Mouse (Mus musculus) cerebellum, postnatal 4 days (tissue): ENCODE data around the gene Gm4340.
"Not testable (repeated sequence)": the region's sequence is repeated elsewhere in the genome, so short reads cannot be mapped to it uniquely, and the experiment has no call there.

Experiments
- DNase-seq, 2 experiments: peaks; one replicate each; pipeline ENCODE4 v3.0.0; 2022; ENCODE audit warnings: low spot score in 2 of 2, mixed read lengths in 1 of 2

Gene Gm4340

DNA sequence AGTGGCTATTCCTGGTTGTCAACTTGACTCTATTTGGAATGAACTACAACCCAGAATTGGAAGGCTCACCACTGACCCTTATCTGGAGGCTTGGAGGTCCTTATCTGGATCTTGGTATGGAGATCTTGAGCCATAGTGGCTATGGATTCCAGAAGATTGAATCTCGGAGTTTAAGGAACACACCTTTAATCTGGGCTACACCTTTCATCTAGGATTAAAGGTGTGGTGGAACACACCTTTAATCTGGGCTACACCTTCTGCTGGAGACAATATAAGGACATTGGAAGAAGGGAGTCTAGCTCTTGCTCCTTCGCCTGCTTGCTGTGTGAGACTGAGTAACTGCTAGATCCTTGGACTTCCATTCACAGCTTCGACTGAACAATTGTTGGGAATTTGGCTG, at the start of gene Gm4340:
Gene Gm4340 (plus strand): TSS at position 301 of the 400 bp plus-strand sequence.
- not testable (repeated sequence) for DNase-seq

GRCm38 (mm10) chr10:104151197-104151596, 42.6 kb upstream of the Gm4340 start, which contains the start of gene Gm6763:
Gm6763 (plus strand) TSS chr10:104151497.
- DNase-seq, result not testable (repeated sequence)

- not testable (repeated sequence) for DNase-seq
Observed at GRCm38 (mm10) chr10:104159706-104160105, 34.1 kb upstream of the Gm4340 start, which contains the start of gene Gm8764. Gm8764 (plus strand) TSS chr10:104160006.

GRCm38 (mm10) chr10:104168215-104168614, 25.6 kb upstream of the Gm4340 start, which contains the start of gene Gm21304:
Gm21304 (plus strand) TSS chr10:104168515.
- not testable (repeated sequence) for DNase-seq

- not testable (repeated sequence) for DNase-seq
Observed at GRCm38 (mm10) chr10:104176724-104177123, 17.1 kb upstream of the Gm4340 start, which contains the start of gene Gm21312. Gm21312 (plus strand) TSS chr10:104177024.

GRCm38 (mm10) chr10:104185233-104185632, 8.6 kb upstream of the Gm4340 start, which contains the start of gene Gm20765:
Gm20765 (plus strand) TSS chr10:104185533.
- not testable (repeated sequence) for DNase-seq

DNA sequence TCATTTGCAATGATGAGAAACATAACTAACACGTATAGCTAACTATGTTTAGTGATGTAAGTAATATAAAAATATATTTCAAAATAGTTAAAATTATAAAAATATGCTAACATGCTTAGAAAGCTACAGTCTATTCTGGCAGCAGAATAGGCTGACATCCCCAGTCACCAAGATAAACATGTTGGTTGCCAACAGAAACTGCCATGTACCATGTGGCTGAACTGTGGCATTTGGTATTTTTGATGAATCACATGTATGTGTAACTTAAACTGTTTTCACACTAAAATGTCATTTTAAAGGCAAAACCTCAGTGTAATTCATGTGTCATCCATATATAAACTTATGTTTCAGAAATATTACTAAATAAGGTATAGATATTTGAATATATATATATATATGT, 15.8 kb downstream of the Gm4340 start:
- no peak for DNase-seq

DNA sequence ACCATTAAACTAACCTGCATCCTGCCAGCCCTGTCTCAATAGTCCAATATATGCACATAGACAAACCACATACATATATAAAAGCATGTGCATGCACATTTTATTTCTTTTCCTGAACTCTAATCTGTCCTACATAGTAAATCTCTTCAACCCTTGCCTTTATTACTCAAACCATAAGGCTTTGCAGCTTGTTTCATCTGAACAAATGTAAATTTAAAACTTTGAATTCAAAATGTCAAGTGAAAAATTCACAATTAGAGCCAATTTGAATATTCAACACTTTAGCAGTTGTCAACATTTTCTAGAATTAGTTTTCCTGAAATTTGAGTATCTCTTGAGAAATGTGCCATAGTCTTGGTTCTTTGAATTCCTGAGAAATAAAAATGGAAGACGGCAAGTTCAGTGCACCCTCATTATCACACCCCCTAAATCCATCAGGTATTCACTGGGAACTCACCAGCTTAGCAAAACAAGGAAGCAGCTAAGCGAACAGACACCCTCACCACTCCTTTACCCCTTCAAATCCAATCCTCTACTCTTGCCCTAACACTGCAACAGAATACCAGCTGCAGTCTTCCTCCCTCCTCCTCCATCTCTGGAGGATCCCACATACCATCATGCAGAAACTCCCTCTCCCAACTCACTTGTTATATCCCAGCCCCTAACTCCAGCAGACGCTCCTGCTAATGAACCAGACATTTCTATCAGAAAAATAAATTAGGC, 16.6 kb downstream of the Gm4340 start:
- no peak for DNase-seq

DNA sequence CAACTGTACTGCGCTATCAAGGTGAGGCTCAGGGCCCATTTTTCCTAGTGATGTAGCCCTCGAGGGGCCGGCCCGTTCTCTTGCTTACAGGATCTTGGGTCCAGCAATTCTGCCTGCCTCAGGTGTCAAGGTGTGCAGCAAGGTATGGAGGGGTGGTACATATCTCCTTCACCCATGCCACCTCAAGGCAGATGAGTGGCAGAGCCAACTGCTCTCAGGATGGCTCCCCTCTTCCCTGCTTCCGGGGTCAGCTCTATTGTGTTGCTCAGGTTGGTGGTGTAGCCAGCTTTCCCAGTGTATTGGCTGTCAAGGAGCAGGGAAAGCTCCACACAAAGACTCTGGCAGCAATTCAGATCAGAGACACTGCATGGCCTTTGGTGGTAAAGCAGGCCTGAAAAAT, 20.7 kb downstream of the Gm4340 start:
- DNase-seq, result no peak

DNA sequence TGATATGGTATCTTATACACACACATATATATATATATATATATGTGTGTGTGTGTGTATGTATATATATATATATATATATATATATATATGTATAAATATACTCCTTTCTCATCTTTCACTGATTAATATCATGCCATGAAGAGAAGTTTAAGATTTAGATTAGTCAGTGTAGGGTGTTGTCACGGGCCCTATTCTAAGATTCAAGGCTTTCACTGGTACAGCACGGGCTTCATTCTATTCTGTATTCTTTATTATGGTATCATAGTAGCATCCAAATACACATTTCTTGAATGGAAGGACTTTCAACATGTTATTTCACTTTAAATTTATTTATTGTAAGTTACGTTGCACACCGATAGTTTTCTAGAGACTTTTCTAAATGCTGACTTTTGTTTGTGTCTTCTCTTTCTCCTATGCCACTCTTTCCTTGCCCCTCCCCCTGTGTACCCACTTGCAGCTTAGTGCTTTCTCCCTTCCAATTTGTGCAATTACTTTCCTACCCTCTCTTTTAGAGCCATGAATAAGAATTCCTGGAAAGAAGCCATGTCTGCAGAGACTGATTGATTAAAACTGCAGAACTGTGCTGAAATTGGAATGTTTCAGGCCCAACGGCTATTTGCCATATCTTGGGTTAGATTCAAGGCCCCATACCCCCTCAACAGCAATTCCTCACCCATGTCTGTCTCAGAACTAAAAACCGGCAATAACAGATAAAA, 26.6 kb downstream of the Gm4340 start:
- no peak for DNase-seq
